Mouse (Mus musculus) liver, embryonic 16.5 days (tissue): ENCODE measurements at regions not wholly inside any gene's neighbourhood (a gene's known extent, or its start where the extent isn't known, plus 50 kb on each side); places are given as distances from the start of the nearest gene placed in this dataset.

Experiments
- ATAC-seq: fragments of 200-750 bp; cut with Nextera tagmentation; 2 replicates; pipeline ENCODE4 v1.8.0; 2017; ENCODE audit warnings: low read depth, mild to moderate bottlenecking, moderate number of reproducible peaks, moderate library complexity
- H3K27ac ChIP-seq: fragments of 300-500 bp; sonication (generic); 2 replicates; pipeline ENCODE4 v1.5.1; 2014; ENCODE audit warnings: mild to moderate bottlenecking, low read length
- H3K27me3 ChIP-seq: fragments of 300-500 bp; sonication (generic); 2 replicates; pipeline ENCODE4 v1.6.1; 2014; ENCODE audit warnings: low read depth, low read length, mixed read lengths; ENCODE audit not compliant: control insufficient read depth, insufficient read depth
- H3K36me3 ChIP-seq: fragments of 300-500 bp; sonication (generic); 2 replicates; pipeline ENCODE4 v1.6.1; 2014; ENCODE audit warnings: mild to moderate bottlenecking; ENCODE audit not compliant: control insufficient read depth, insufficient read depth
- H3K4me1 ChIP-seq: fragments of 300-500 bp; sonication (generic); 2 replicates; pipeline ENCODE4 v1.6.1; 2014; ENCODE audit warnings: low read depth, low read length, mixed read lengths; ENCODE audit not compliant: control insufficient read depth
- H3K4me2 ChIP-seq: fragments of 300-500 bp; sonication (generic); 2 replicates; pipeline ENCODE4 v1.6.1; 2014; ENCODE audit warnings: low read depth, low read length, mixed read lengths
- H3K4me3 ChIP-seq: fragments of 300-500 bp; sonication (generic); 2 replicates; pipeline ENCODE4 v1.5.1; 2014; ENCODE audit warnings: low read depth, mild to moderate bottlenecking, low read length
- H3K9ac ChIP-seq: fragments of 300-500 bp; sonication (generic); 2 replicates; pipeline ENCODE4 v1.6.1; 2014; ENCODE audit warnings: low read depth, low read length
- H3K9me3 ChIP-seq: fragments of 300-500 bp; sonication (generic); replicated peaks from 2 replicates; pipeline ENCODE4 v1.6.1; 2016; ENCODE audit warnings: low read length; ENCODE audit not compliant: control insufficient read depth
- WGBS: fragments of 180-500 bp; shearing (Covaris S2); extraction: QIAGEN DNeasy Blood & Tissue Kit; methylation state at CpG from one replicate; pipeline ENCODE4 v1.1.7; 2014; ENCODE audit not compliant: insufficient replicate concordance; 5-methylcytosine and 5-hydroxymethylcytosine counted together

DNA sequence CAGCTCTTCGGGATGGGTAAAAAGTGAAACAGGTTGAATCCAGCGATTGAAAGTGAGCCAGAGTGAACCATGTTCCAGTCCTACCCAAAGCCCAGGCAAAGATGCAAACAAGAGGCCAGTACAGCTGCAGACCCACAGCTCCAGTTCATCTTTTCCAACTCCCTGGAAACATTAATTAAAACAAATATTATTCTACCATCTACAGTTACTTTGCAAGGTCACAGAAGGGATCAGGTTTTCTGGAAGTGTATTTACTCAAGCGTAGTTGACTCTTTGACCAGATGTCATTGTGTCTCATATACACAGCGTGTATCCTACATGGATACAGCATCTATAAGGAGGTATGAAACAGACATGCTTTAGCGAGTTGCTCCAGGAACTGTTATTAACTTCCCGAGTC lies 209.3 kb upstream of the Sash1 start:
- no peak for ATAC-seq
- 62% methylated on average over 6 of the region's 6 CpGs for WGBS
- no peak overlapping the region for H3K4me2 ChIP-seq
- no peaks in the 10 kb centered on the region for H3K9me3 ChIP-seq
- no peak overlapping the region for H3K9ac ChIP-seq
- no peak overlapping the region for H3K27ac ChIP-seq
- H3K27me3 ChIP-seq: no peaks in the 10 kb centered on the region
- H3K36me3 ChIP-seq: no peaks in the 10 kb centered on the region
- no peak overlapping the region for H3K4me3 ChIP-seq
- H3K4me1 ChIP-seq: no peaks in the 10 kb centered on the region

GRCm38 (mm10) chr10:9092237-9092885 lies 206.5 kb upstream of the Sash1 start:
- ATAC-seq: no peak
- 56% methylated on average over 10 of the region's 10 CpGs for WGBS
- no peaks in the 10 kb centered on the region for H3K27me3 ChIP-seq
- no peak overlapping the region for H3K9ac ChIP-seq
- no peak overlapping the region for H3K4me2 ChIP-seq
- H3K4me3 ChIP-seq: no peak overlapping the region
- no peaks in the 10 kb centered on the region for H3K9me3 ChIP-seq
- H3K36me3 ChIP-seq: no peaks in the 10 kb centered on the region
- H3K27ac ChIP-seq: no peak overlapping the region
- no peaks in the 10 kb centered on the region for H3K4me1 ChIP-seq

DNA sequence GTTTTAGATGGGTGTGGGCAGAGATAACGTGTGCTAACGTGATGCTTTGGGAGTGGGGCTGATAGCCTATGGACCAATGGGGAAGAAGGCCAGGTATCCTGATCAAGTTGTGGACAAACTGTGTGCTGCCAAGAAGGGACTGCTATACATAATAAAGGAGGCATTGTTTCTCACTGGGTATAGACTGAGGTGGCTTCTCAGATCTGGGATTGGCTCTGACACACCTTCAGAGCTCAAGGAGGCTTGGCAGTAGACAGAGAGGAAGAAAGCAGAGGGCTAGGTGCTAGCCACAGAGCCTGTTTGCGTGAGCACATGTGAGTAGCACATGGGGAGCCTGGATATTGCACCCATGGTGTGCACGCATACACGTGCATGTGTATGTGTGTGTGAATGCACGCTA lies 205.1 kb upstream of the Sash1 start:
- Histone ChIP-seq H3K4me1 (no peaks in the 10 kb centered on the region), H3K4me2 (no peak overlapping the region), H3K9me3 (no peaks in the 10 kb centered on the region), H3K36me3 (no peaks in the 10 kb centered on the region), H3K27me3 (no peaks in the 10 kb centered on the region), H3K27ac (no peak overlapping the region), H3K4me3 (no peak overlapping the region), H3K9ac (no peak overlapping the region)
- ATAC-seq: no peak
- WGBS: 62% methylated on average over 6 of the region's 6 CpGs

DNA sequence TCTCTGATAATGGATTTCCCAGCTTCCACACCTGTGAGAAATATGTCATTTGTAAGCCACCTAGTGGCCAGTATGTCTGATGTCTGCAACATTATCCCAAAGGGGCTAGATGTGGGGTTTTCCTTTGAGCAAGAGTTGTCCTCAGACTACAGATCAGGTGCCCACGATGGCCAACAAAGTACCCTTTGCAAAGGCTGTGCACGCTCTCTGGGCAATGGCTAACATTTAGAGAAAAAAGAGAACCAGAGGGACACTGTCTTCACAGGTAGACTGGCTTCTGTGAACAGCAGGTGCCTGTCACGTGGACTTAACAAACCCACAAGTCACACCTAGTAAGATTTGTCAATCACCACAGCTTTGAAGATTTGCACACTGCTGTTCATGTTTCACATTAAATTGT lies 202.0 kb upstream of the Sash1 start:
- H3K27ac ChIP-seq: no peak overlapping the region
- H3K9ac ChIP-seq: no peak overlapping the region
- H3K4me1 ChIP-seq: no peaks in the 10 kb centered on the region
- WGBS: 62% methylated on average over 3 of the region's 3 CpGs
- no peak for ATAC-seq
- no peak overlapping the region for H3K4me3 ChIP-seq
- H3K27me3 ChIP-seq: no peaks in the 10 kb centered on the region
- no peaks in the 10 kb centered on the region for H3K36me3 ChIP-seq
- no peaks in the 10 kb centered on the region for H3K9me3 ChIP-seq
- no peak overlapping the region for H3K4me2 ChIP-seq

- Histone ChIP-seq H3K9ac (no peak overlapping the region), H3K36me3 (no peaks in the 10 kb centered on the region), H3K4me2 (no peak overlapping the region), H3K9me3 (no peaks in the 10 kb centered on the region), H3K4me3 (no peak overlapping the region), H3K27me3 (no peaks in the 10 kb centered on the region), H3K27ac (no peak overlapping the region), H3K4me1 (no peaks in the 10 kb centered on the region)
- ATAC-seq: no peak
- 58% methylated on average over 3 of the region's 3 CpGs for WGBS
These were observed 201.3 kb upstream of the Sash1 start for GRCm38 (mm10) chr10:9087171-9087570.

GRCm38 (mm10) chr10:9086666-9087065 lies 200.8 kb upstream of the Sash1 start:
- ATAC-seq: no peak

GRCm38 (mm10) chr10:9085441-9085840 lies 199.6 kb upstream of the Sash1 start:
- no peaks in the 10 kb centered on the region for H3K27me3 ChIP-seq
- no peak overlapping the region for H3K9ac ChIP-seq
- no peak for ATAC-seq
- H3K4me1 ChIP-seq: no peaks in the 10 kb centered on the region
- H3K36me3 ChIP-seq: no peaks in the 10 kb centered on the region
- no peaks in the 10 kb centered on the region for H3K9me3 ChIP-seq
- no peak overlapping the region for H3K4me2 ChIP-seq
- H3K27ac ChIP-seq: no peak overlapping the region
- WGBS: 62% methylated on average over 6 of the region's 7 CpGs
- H3K4me3 ChIP-seq: no peak overlapping the region

More at GRCm38 (mm10) chr10:9086666-9087065, 200.8 kb upstream of the Sash1 start:
- no peak overlapping the region for H3K4me3 ChIP-seq
- H3K4me2 ChIP-seq: no peak overlapping the region
- no peaks in the 10 kb centered on the region for H3K36me3 ChIP-seq
- no peak overlapping the region for H3K9ac ChIP-seq
- H3K27ac ChIP-seq: no peak overlapping the region
- no peaks in the 10 kb centered on the region for H3K4me1 ChIP-seq
- no peaks in the 10 kb centered on the region for H3K27me3 ChIP-seq
- no peaks in the 10 kb centered on the region for H3K9me3 ChIP-seq
- 58% methylated on average over 2 of the region's 2 CpGs for WGBS

- no peaks in the 10 kb centered on the region for H3K27me3 ChIP-seq
- H3K9ac ChIP-seq: no peak overlapping the region
- H3K27ac ChIP-seq: no peak overlapping the region
- no peaks in the 10 kb centered on the region for H3K36me3 ChIP-seq
- H3K9me3 ChIP-seq: no peaks in the 10 kb centered on the region
- H3K4me1 ChIP-seq: no peaks in the 10 kb centered on the region
- no peak overlapping the region for H3K4me2 ChIP-seq
- 59% methylated on average over 2 of the region's 2 CpGs for WGBS
- no peak for ATAC-seq
- H3K4me3 ChIP-seq: no peak overlapping the region
These were observed 189.0 kb upstream of the Sash1 start for GRCm38 (mm10) chr10:9074916-9075315.

DNA sequence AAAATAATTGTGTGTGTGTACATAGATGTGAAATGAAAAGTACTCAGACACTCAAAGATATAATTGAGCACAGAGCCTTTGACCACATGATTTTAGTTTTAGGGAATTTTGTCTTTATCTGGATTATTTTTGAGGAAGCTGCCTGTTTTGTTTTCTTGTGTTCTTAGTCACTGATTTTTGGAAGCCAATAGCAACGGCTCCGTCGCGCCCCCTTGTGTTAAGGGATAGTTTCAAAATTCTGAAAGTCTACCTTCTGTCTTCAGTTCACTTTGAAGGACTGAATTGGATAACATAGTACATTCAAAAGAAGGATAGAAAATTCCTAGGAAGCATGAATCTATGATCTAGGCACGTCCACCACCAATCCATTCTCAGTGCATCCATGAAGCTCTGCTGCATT lies 185.8 kb upstream of the Sash1 start:
- no peak for ATAC-seq
- Histone ChIP-seq H3K9me3 (no peaks in the 10 kb centered on the region), H3K4me2 (no peak overlapping the region), H3K4me3 (no peak overlapping the region), H3K4me1 (no peaks in the 10 kb centered on the region), H3K9ac (no peak overlapping the region), H3K36me3 (no peaks in the 10 kb centered on the region), H3K27me3 (no peaks in the 10 kb centered on the region), H3K27ac (no peak overlapping the region)
- 10% methylated on average over 5 of the region's 5 CpGs for WGBS
